Mouse (Mus musculus) testis, adult 10 weeks (tissue): ENCODE results near the gene Zmym2. TPM values are rescaled to one million over a fixed set of nuclear protein-coding genes. Genes with fewer than 3 reads are reported as not detected.

ENCODE experiments used
- polyA plus RNA-seq: library from polyadenylated mRNA; stranded (reverse); fragments of 350-450 nt; fragmentation: Illumina TruSeq; extraction: RNeasy Lipid Tissue Mini Kit (QIAGEN cat#74804); gene quantifications from one replicate; pipeline ENCODE4 v1.2.3, GENCODE M21; 2014; ENCODE audit warnings: low read depth, low replicate concordance

Gene Zmym2
- polyA plus RNA-seq: 221 TPM

GRCm38 (mm10) chr14:56886594-56887513 is at the start of gene Zmym2:
Gene Zmym2 (plus strand): TSS chr14:56886653.

Other genes with a start within 250 kb of the Zmym2 start
- gene Mphosph8, start 218.4 kb upstream of the Zmym2 start, polyA plus RNA-seq: 210 TPM
- 185 TPM for gene Pspc1, start 108.3 kb upstream of the Zmym2 start, polyA plus RNA-seq
- gene Zmym5, start 74.9 kb upstream of the Zmym2 start, polyA plus RNA-seq: 90.4 TPM
- gene Gja3, start 171.4 kb downstream of the Zmym2 start, polyA plus RNA-seq: not detected
- gene Gjb2, start 218.0 kb downstream of the Zmym2 start, polyA plus RNA-seq: 0.08 TPM
- not detected for gene Gm4491, start 229.2 kb downstream of the Zmym2 start, polyA plus RNA-seq
- gene Gjb6, start 247.0 kb downstream of the Zmym2 start, polyA plus RNA-seq: not detected